Mouse (Mus musculus) C2C12 (cell line): Measurements from ENCODE around the gene Carhsp1.

ENCODE experiments used
- CTCF ChIP-seq: IDR thresholded peaks from one replicate; pipeline ENCODE4 v1.5.1; 2011; ENCODE audit not compliant: control insufficient read depth, insufficient read depth, insufficient read length
- USF1 ChIP-seq: IDR thresholded peaks from one replicate; pipeline ENCODE4 v1.6.1; 2011; ENCODE audit warnings: low read depth, mild to moderate bottlenecking, control low read depth, moderate library complexity

DNA sequence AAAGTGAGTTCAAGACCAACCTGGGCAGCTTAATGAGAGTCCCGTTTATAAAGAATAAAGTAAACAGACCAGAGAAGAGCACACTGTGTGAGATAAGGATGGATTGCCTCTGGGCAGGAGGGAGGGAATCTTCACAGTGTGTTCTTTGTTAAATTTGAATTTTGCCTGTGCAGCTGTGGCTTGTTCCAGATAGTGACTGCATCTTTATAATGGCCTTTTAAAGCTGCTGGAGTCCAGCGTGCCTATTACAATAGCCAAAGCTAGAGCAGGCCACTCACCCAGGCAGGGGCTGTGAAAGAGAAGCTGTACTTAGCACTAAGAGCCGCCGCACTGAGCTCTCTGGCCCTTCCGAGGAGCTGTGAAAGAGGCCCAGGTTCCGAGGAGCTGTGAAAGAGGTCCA lies 26.4 kb downstream of the Carhsp1 start:
- TF ChIP-seq USF1 (no peak), CTCF (no peak)
